Comparison of ENCODE assay signal across 9 mouse cellular contexts in the genomic region with DNA sequence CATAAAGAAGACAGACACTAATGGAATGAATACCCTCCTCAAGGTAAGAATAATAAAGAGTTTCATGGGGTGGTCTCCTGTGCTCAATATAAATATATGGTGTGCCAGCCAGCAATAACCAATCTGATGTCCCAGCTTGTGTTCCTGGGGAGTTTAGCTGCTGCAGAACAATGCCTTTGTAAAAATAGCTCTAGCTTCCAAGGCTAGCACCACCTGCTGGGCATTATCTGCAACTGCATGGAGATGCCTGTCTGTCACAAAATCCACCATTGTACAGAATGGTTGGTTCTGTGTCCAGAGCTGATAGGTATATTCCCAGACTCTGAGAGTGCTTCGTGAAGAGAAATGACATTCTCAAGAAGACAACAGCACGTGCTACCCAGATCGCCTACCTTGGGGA. TPM values are rescaled to one million over a fixed set of nuclear protein-coding genes. Genes with fewer than 3 reads are reported as not detected.
DNase-seq lines count a peak whose midpoint lies in the region; ATAC-seq lines count a peak whose summit lies in the region.
"Had no signal": no experiment of that assay in that cellular context is flagged by ENCODE, and none has a peak within 500 bp of the region (broad histone marks: within the 10 kb centered on the region; RNA-seq: fewer than 3 reads in every experiment).

No protein-coding gene starts in this region.

- no peaks in the 10 kb centered on the region for H3K9me3 ChIP-seq in heart, embryonic 10.5 days
- H3K9me3 ChIP-seq in hindbrain, embryonic 14.5 days (ENCODE audit: control insufficient read depth, low read length), result no peaks in the 10 kb centered on the region

- no peak overlapping the region for H3K4me2 ChIP-seq in hindbrain, embryonic 14.5 days (replicated peaks)

- no peaks in the 10 kb centered on the region for H3K36me3 ChIP-seq in heart, embryonic 10.5 days
- H3K36me3 ChIP-seq in hindbrain, embryonic 14.5 days (replicated peaks; ENCODE audit: control insufficient read depth, insufficient read depth), result no peaks in the 10 kb centered on the region

- peak; percentile 34 to 71 for DNase-seq in heart, adult 18-20 months
- no peak for DNase-seq in heart, embryonic 10.5 days (ENCODE audit: low spot score)
- DNase-seq in urinary bladder, postnatal 14 days (ENCODE audit: low spot score), result peak; percentile 37
- no peak for DNase-seq in urinary bladder, adult 2 months (ENCODE audit: low spot score)
- peak; percentile 38 to 54 for DNase-seq in cerebellum, postnatal 36 days
- peak; percentile 72 for DNase-seq in hindbrain, embryonic 14.5 days (ENCODE audit: low spot score)
- peak; percentile 77 for DNase-seq in lung, postnatal 36 days
- peak; percentile 42 for DNase-seq in thymus, postnatal 0 days (ENCODE audit: low spot score)

- no peak; the same call in 1 of the 2 replicates for ATAC-seq in hindbrain, embryonic 14.5 days (ENCODE audit: low FRiP score)

- no peak overlapping the region for H3K9ac ChIP-seq in hindbrain, embryonic 14.5 days

- H3K27me3 ChIP-seq in heart, embryonic 10.5 days (ENCODE audit: insufficient read depth, poor library complexity, severe bottlenecking), result no peaks in the 10 kb centered on the region
- no peaks in the 10 kb centered on the region for H3K27me3 ChIP-seq in hindbrain, embryonic 14.5 days (ENCODE audit: control insufficient read depth, insufficient read depth, low read length)

- no peak overlapping the region for H3K4me3 ChIP-seq in heart, embryonic 10.5 days
- H3K4me3 ChIP-seq in hindbrain, embryonic 14.5 days (replicated peaks; ENCODE audit: low read length), result no peak overlapping the region

- H3K27ac ChIP-seq in heart, embryonic 10.5 days, result no peak overlapping the region
- H3K27ac ChIP-seq in hindbrain, embryonic 14.5 days, result no peak overlapping the region

- 20% methylated on average over 3 of the region's 3 CpGs for WGBS in heart, embryonic 10.5 days
- WGBS in hindbrain, embryonic 14.5 days, result 17% methylated on average over 3 of the region's 3 CpGs

- H3K4me1 ChIP-seq in heart, embryonic 10.5 days, result no peaks in the 10 kb centered on the region
- no peaks in the 10 kb centered on the region for H3K4me1 ChIP-seq in hindbrain, embryonic 14.5 days (replicated peaks; ENCODE audit: control insufficient read depth, insufficient read depth, low read length)

RNA-seq across cellular contexts. Expression of a gene that starts 4.4 kb away (rescaled TPM):
- under 1 TPM in 1 of 2 experiments, not detected in 1; 0.28 TPM for total RNA-seq in heart, adult 18-20 months (2021)
- polyA plus RNA-seq in heart, embryonic 10.5 days (2016; fragmentation: Nextera tagmentation; extraction: Ambion mirVana), result 0.20 TPM in 1 of 2 replicates, not detected in the other
- 0.01 and 0.06 TPM in 2 replicates for polyA plus RNA-seq in urinary bladder, adult 2 months (2012; rRNA removed)
- 0.62 and 0.74 TPM in 2 replicates for polyA plus RNA-seq in hindbrain, embryonic 14.5 days (2014; fragmentation: Nextera tagmentation; extraction: Ambion mirVana)
- polyA plus RNA-seq in thymus, postnatal 0 days (2015; fragmentation: Nextera tagmentation; extraction: Ambion mirVana), result 0.09 TPM in 1 of 2 replicates, not detected in the other
- polyA plus RNA-seq: stomach, embryonic 14.5 days had no signal

Comparison
In these comparisons a context has a peak if more than half of its experiments do, and no peak if none do; other contexts are left out.
1. DNase-seq: peak in heart, adult 18-20 months (2 of 2), urinary bladder, postnatal 14 days (single experiment), cerebellum, postnatal 36 days (2 of 2), hindbrain, embryonic 14.5 days (single experiment), lung, postnatal 36 days (single experiment) and thymus, postnatal 0 days (single experiment); none in heart, embryonic 10.5 days (single experiment) and urinary bladder, adult 2 months (single experiment).